Mouse (Mus musculus) bone marrow, adult 2 months (tissue): Measurements from ENCODE around the gene Gigyf2.

Experiments
- CTCF ChIP-seq: fragments of 200-500 bp; IDR thresholded peaks from 2 replicates; pipeline ENCODE4 v1.5.1; 2011; ENCODE audit warnings: low read length, control low read depth; ENCODE audit not compliant: control insufficient read depth, insufficient read depth
- POLR2A ChIP-seq: fragments of 200-500 bp; IDR thresholded peaks from 2 replicates; pipeline ENCODE4 v1.6.1; 2011; ENCODE audit warnings: low read depth, mild to moderate bottlenecking, control low read depth, low read length, borderline replicate concordance; ENCODE audit not compliant: control insufficient read depth

DNA sequence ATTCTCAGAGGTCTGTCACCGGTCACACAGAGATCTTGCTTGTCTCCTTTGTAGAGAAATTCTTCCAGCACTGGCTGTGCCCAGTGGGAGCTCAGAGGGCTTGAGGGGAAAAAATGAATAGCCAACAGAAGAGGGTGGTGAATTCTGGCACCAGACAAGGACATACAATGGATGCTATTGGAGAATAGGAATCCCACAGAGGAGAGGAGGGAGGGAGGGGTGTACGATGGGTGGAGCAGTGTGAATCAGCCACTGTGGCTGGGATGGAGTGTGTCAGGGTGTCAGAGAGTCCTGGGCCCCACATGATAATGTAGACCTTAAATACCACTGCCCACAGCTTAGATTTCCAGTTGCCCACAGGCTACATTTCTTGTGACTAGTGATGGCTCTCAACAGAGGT is 39.7 kb upstream of the Gigyf2 start:
- TF ChIP-seq CTCF (no peak), POLR2A (no peak)
